Mouse (Mus musculus) ES-Bruce4 (cell line): Measurements from ENCODE around the gene Ltbp1. TPM values are rescaled to one million over a fixed set of nuclear protein-coding genes. Genes with fewer than 3 reads are reported as not detected.

Experiments
- H3K27ac ChIP-seq: 2 replicates; pipeline ENCODE4 v1.5.1; 2012; ENCODE audit warnings: low read length, inconsistent platforms; ENCODE audit not compliant: insufficient read depth
- H3K27me3 ChIP-seq: 2 replicates; pipeline ENCODE4 v1.6.1; 2012; ENCODE audit warnings: mild to moderate bottlenecking, low read length, inconsistent platforms; ENCODE audit not compliant: control insufficient read depth, poor library complexity, insufficient read depth, severe bottlenecking
- H3K36me3 ChIP-seq: 2 replicates; pipeline ENCODE4 v1.6.1; 2012; ENCODE audit warnings: inconsistent platforms, mild to moderate bottlenecking, low read length, moderate library complexity; ENCODE audit not compliant: control insufficient read depth, poor library complexity, insufficient read depth, severe bottlenecking
- H3K4me1 ChIP-seq: one replicate; pipeline ENCODE4 v1.8.1; 2011; ENCODE audit warnings: low read length; ENCODE audit not compliant: control insufficient read depth, insufficient read depth
- H3K4me3 ChIP-seq: 2 replicates; pipeline ENCODE4 v1.5.1; 2011; ENCODE audit warnings: low read depth, mild to moderate bottlenecking, low read length
- H3K9ac ChIP-seq: 2 replicates; pipeline ENCODE4 v1.6.1; 2012; ENCODE audit warnings: low read depth, mild to moderate bottlenecking, inconsistent platforms; ENCODE audit not compliant: poor library complexity, severe bottlenecking
- H3K9me3 ChIP-seq: replicated peaks from 2 replicates; pipeline ENCODE4 v1.6.1; 2012; ENCODE audit warnings: mild to moderate bottlenecking, low read length, inconsistent platforms; ENCODE audit not compliant: control insufficient read depth, poor library complexity, insufficient read depth, severe bottlenecking
- CTCF ChIP-seq: IDR thresholded peaks from one replicate; pipeline ENCODE4 v1.8.1; 2011; ENCODE audit warnings: low read depth, low read length
- EP300 ChIP-seq: IDR thresholded peaks from 2 replicates; pipeline ENCODE4 v1.6.1; 2011; ENCODE audit warnings: low read depth, low read length; ENCODE audit not compliant: insufficient read depth
- POLR2A ChIP-seq: IDR thresholded peaks from one replicate; pipeline ENCODE4 v1.8.1; 2011; ENCODE audit warnings: low read length; ENCODE audit not compliant: insufficient read depth
- polyA plus RNA-seq: library from polyadenylated mRNA; stranded (reverse); fragments of >200 nt; gene quantifications from 2 replicates; pipeline ENCODE4 v1.2.4, GENCODE M21; 2011; ENCODE audit warnings: low read depth; ENCODE audit not compliant: missing spikeins, insufficient read depth, insufficient read length

The Ltbp1 gene
- polyA plus RNA-seq, 1 experiment, result 9.1 TPM

- H3K27ac ChIP-seq, result no peak overlapping the region
Observed at GRCm38 (mm10) chr17:75206281-75206680, 200.9 kb downstream of the Ltbp1 start.

GRCm38 (mm10) chr17:75208164-75208698 lies 202.9 kb downstream of the Ltbp1 start:
- Histone ChIP-seq H3K4me1 (no peaks in the 10 kb centered on the region), H3K27me3 (no peaks in the 10 kb centered on the region), H3K4me3 (no peak overlapping the region), H3K9me3 (no peaks in the 10 kb centered on the region), H3K9ac (no peak overlapping the region), H3K27ac (no peak overlapping the region), H3K36me3 (no peaks in the 10 kb centered on the region)
- TF ChIP-seq EP300 (no peak), POLR2A (no peak), CTCF (no peak)

More at GRCm38 (mm10) chr17:75206281-75206680, 200.9 kb downstream of the Ltbp1 start:
- Histone ChIP-seq H3K36me3 (no peaks in the 10 kb centered on the region), H3K9me3 (no peaks in the 10 kb centered on the region), H3K4me3 (no peak overlapping the region), H3K4me1 (no peaks in the 10 kb centered on the region), H3K27me3 (no peaks in the 10 kb centered on the region), H3K9ac (no peak overlapping the region)
- TF ChIP-seq CTCF, result no peak
- TF ChIP-seq EP300, result no peak
- TF ChIP-seq POLR2A, result no peak

GRCm38 (mm10) chr17:75210526-75210925 lies 205.2 kb downstream of the Ltbp1 start:
- no peak for TF ChIP-seq EP300
- no peak for TF ChIP-seq CTCF
- TF ChIP-seq POLR2A, result no peak
- Histone ChIP-seq H3K4me3 (no peak overlapping the region), H3K9me3 (no peaks in the 10 kb centered on the region), H3K9ac (no peak overlapping the region), H3K4me1 (no peaks in the 10 kb centered on the region), H3K27me3 (no peaks in the 10 kb centered on the region), H3K36me3 (no peaks in the 10 kb centered on the region), H3K27ac (no peak overlapping the region)

- no peak overlapping the region for H3K27ac ChIP-seq
- H3K4me3 ChIP-seq, result no peak overlapping the region
- H3K9ac ChIP-seq, result no peak overlapping the region
- H3K4me1 ChIP-seq, result no peaks in the 10 kb centered on the region
- H3K9me3 ChIP-seq, result no peaks in the 10 kb centered on the region
- no peak for TF ChIP-seq EP300
- TF ChIP-seq POLR2A, result no peak
- TF ChIP-seq CTCF, result no peak
- no peaks in the 10 kb centered on the region for H3K36me3 ChIP-seq
- no peaks in the 10 kb centered on the region for H3K27me3 ChIP-seq
Observed at GRCm38 (mm10) chr17:75216362-75216761, 211.0 kb downstream of the Ltbp1 start.

- H3K4me3 ChIP-seq, result no peak overlapping the region
- H3K27ac ChIP-seq, result no peak overlapping the region
- no peak overlapping the region for H3K9ac ChIP-seq
- no peaks in the 10 kb centered on the region for H3K9me3 ChIP-seq
- TF ChIP-seq EP300 (no peak), POLR2A (no peak), CTCF (no peak)
- no peaks in the 10 kb centered on the region for H3K4me1 ChIP-seq
- no peaks in the 10 kb centered on the region for H3K36me3 ChIP-seq
- no peaks in the 10 kb centered on the region for H3K27me3 ChIP-seq
Observed at GRCm38 (mm10) chr17:75218700-75219099, 213.3 kb downstream of the Ltbp1 start.

- no peaks in the 10 kb centered on the region for H3K27me3 ChIP-seq
- no peak overlapping the region for H3K4me3 ChIP-seq
- TF ChIP-seq EP300 (no peak), CTCF (no peak), POLR2A (no peak)
- no peak overlapping the region for H3K9ac ChIP-seq
- H3K9me3 ChIP-seq, result no peaks in the 10 kb centered on the region
- no peaks in the 10 kb centered on the region for H3K4me1 ChIP-seq
- H3K27ac ChIP-seq, result no peak overlapping the region
- no peaks in the 10 kb centered on the region for H3K36me3 ChIP-seq
Observed at GRCm38 (mm10) chr17:75228321-75228720, 223.0 kb downstream of the Ltbp1 start.
